Mouse (Mus musculus): ENCODE results near the gene Phf19.

The Phf19 gene

GRCm38 (mm10) chr2:34895503-34896113, 18.2 kb downstream of the Phf19 start:
- no peak for DNase-seq

- DNase-seq = no peak
Observed at GRCm38 (mm10) chr2:34893950-34894349, 19.9 kb downstream of the Phf19 start.

- DNase-seq = no peak
Observed at GRCm38 (mm10) chr2:34884186-34884585, 29.6 kb downstream of the Phf19 start.

- DNase-seq = no peak
Observed at GRCm38 (mm10) chr2:34883190-34883589, 30.6 kb downstream of the Phf19 start.

- DNase-seq = no peak
Observed at GRCm38 (mm10) chr2:34882757-34883156, 31.1 kb downstream of the Phf19 start.

GRCm38 (mm10) chr2:34880054-34880453, 33.8 kb downstream of the Phf19 start:
- DNase-seq = no peak

GRCm38 (mm10) chr2:34874816-34875345, 38.9 kb downstream of the Phf19 start, which contains the start of gene Psmd5:
TSS of gene Psmd5 (minus strand) at chr2:34874968.
- no peak for DNase-seq

- no peak for DNase-seq
Observed at GRCm38 (mm10) chr2:34874271-34874670, 39.6 kb downstream of the Phf19 start, which contains the start of gene Cutal. TSS of gene Cutal (plus strand) at chr2:34874396.

GRCm38 (mm10) chr2:34870520-34871474, 43.0 kb downstream of the Phf19 start:
- DNase-seq = peak; percentile 91 to 92

- DNase-seq = no peak
Observed at GRCm38 (mm10) chr2:34869680-34870079, 44.1 kb downstream of the Phf19 start.

- DNase-seq = no peak
Observed at GRCm38 (mm10) chr2:34857728-34858127, 56.1 kb downstream of the Phf19 start.

GRCm38 (mm10) chr2:34855265-34855664, 58.6 kb downstream of the Phf19 start:
- DNase-seq = no peak

- no peak for DNase-seq
Observed at GRCm38 (mm10) chr2:34847702-34848101, 66.1 kb downstream of the Phf19 start.
